Mouse (Mus musculus) thymus, adult 2 months (tissue): ENCODE measurements around the gene Hectd1.

Experiments used
- CTCF ChIP-seq: fragments of 200-500 bp; IDR thresholded peaks from 2 replicates; pipeline ENCODE4 v1.5.1; 2012; ENCODE audit warnings: mild to moderate bottlenecking, control low read depth, low read length, moderate library complexity, borderline replicate concordance; ENCODE audit not compliant: control insufficient read depth, poor library complexity, insufficient read depth; ENCODE audit errors: extremely low read depth
- POLR2A ChIP-seq: fragments of 200-500 bp; IDR thresholded peaks from 2 replicates; pipeline ENCODE4 v1.6.1; 2012; ENCODE audit warnings: mild to moderate bottlenecking, low read length, control low read depth, moderate library complexity; ENCODE audit not compliant: control insufficient read depth, poor library complexity, insufficient read depth; ENCODE audit errors: extremely low read depth

- no peak for TF ChIP-seq CTCF
- TF ChIP-seq POLR2A, result no peak
These were observed 119.6 kb downstream of the Hectd1 start for GRCm38 (mm10) chr12:51709741-51710140.
